Mouse (Mus musculus) ES-E14 (cell line): ENCODE measurements at regions not wholly inside any gene's neighbourhood (a gene's known extent, or its start where the extent isn't known, plus 50 kb on each side); places are given as distances from the start of the nearest gene placed in this dataset.

Experiments
- DNase-seq: peaks from one replicate; pipeline ENCODE4 v3.0.0-alpha.2; 2013; ENCODE audit warnings: low read depth, low spot score
- H3K27ac ChIP-seq: 2 replicates; pipeline ENCODE4 v1.5.1; 2012; ENCODE audit warnings: low read depth, mild to moderate bottlenecking, low read length, moderate library complexity, mixed read lengths; ENCODE audit not compliant: poor library complexity, insufficient read depth, severe bottlenecking
- H3K36me3 ChIP-seq: 2 replicates; pipeline ENCODE4 v1.6.1; 2012; ENCODE audit warnings: mild to moderate bottlenecking, low read length, moderate library complexity, mixed read lengths; ENCODE audit not compliant: control insufficient read depth, poor library complexity, insufficient read depth, severe bottlenecking
- H3K4me1 ChIP-seq, 2 experiments: fragments of 150-350 bp in 1 of 2; sonication (generic) in 1 of 2; 2 replicates each; pipeline ENCODE4 v1.6.1; 2012; ENCODE audit warnings: low read length in 2 of 2, mild to moderate bottlenecking in 1 of 2, mixed read lengths in 1 of 2; ENCODE audit not compliant: control insufficient read depth in 2 of 2, insufficient read depth in 2 of 2, poor library complexity in 1 of 2
- H3K4me3 ChIP-seq, 2 experiments: fragments of 150-350 bp in 1 of 2; sonication (generic) in 1 of 2; 2 replicates each; pipeline ENCODE4 v1.5.1; 2012; ENCODE audit warnings: low read length in 2 of 2, low read depth in 1 of 2, mild to moderate bottlenecking in 1 of 2, mixed read lengths in 1 of 2; ENCODE audit not compliant: insufficient read depth in 1 of 2, poor library complexity in 1 of 2, severe bottlenecking in 1 of 2
- H3K9ac ChIP-seq: 2 replicates; pipeline ENCODE4 v1.6.1; 2012; ENCODE audit warnings: low read depth, mild to moderate bottlenecking, low read length, mixed read lengths; ENCODE audit not compliant: poor library complexity, insufficient read depth, severe bottlenecking
- H3K9me3 ChIP-seq: fragments of 150-350 bp; sonication (generic); 2 replicates; pipeline ENCODE4 v1.6.1; 2012; ENCODE audit warnings: low read depth, mild to moderate bottlenecking, low read length; ENCODE audit not compliant: control insufficient read depth, insufficient read depth
- CHD2 ChIP-seq: IDR thresholded peaks from 2 replicates; pipeline ENCODE4 v1.6.1; 2014; ENCODE audit warnings: mild to moderate bottlenecking, low read depth, low read length, inconsistent platforms
- HCFC1 ChIP-seq: IDR thresholded peaks from 2 replicates; pipeline ENCODE4 v1.6.1; 2012; ENCODE audit warnings: low read length, inconsistent platforms, borderline replicate concordance; ENCODE audit not compliant: insufficient read depth
- MAFK ChIP-seq: IDR thresholded peaks from 2 replicates; pipeline ENCODE4 v1.6.1; 2014; ENCODE audit warnings: mild to moderate bottlenecking, low read depth, low read length, inconsistent platforms; ENCODE audit not compliant: insufficient read depth
- ZC3H11A ChIP-seq: IDR thresholded peaks from 2 replicates; pipeline ENCODE4 v1.6.1; 2012; ENCODE audit warnings: low read depth, mild to moderate bottlenecking, inconsistent platforms, low read length, borderline replicate concordance
- ZNF384 ChIP-seq: IDR thresholded peaks from 2 replicates; pipeline ENCODE4 v1.6.1; 2012; ENCODE audit warnings: low read depth, low read length, inconsistent platforms
- in situ Hi-C, 2 experiments: fragments of 600-800 bp; cut with MboI; formaldehyde crosslinking; loops; one replicate each; pipeline ENCODE4 v1.15.1; 2025; ENCODE audit warnings: low sequenced_read_pairs in 2 of 2, inconsistent platforms in 1 of 2; ENCODE audit not compliant: unreplicated experiment in 2 of 2

DNA sequence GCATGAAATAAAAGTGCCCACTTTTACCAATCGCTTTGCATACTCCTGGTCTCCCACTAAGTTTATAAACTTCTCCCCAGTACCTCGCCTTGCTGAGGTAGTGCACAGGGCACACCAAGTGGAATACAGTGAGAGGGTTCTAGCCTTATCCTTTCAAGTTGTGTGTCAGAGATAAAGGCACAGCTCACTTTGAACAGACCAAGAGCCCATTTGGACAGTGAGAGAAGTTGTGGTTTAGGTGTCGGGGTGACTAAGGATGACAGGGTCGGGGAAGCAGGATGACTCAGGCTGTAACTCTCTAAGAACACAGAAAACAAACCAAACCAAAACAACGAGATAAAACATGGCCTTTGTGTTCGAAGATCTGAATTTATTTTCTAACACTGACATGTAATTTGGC is 345.4 kb downstream of the Bcl11a start:
- Histone ChIP-seq H3K9me3 (no peaks in the 10 kb centered on the region), H3K36me3 (no peaks in the 10 kb centered on the region), H3K4me1 (no peaks in the 10 kb centered on the region), H3K27ac (no peak overlapping the region), H3K9ac (no peak overlapping the region), H3K4me3 (no peak overlapping the region)
- no peak for TF ChIP-seq CHD2
- TF ChIP-seq ZNF384, result no peak
- TF ChIP-seq HCFC1, result no peak
- TF ChIP-seq MAFK, result no peak
- TF ChIP-seq ZC3H11A, result no peak
- in situ Hi-C loops, result no loop called here
- no peak for DNase-seq

DNA sequence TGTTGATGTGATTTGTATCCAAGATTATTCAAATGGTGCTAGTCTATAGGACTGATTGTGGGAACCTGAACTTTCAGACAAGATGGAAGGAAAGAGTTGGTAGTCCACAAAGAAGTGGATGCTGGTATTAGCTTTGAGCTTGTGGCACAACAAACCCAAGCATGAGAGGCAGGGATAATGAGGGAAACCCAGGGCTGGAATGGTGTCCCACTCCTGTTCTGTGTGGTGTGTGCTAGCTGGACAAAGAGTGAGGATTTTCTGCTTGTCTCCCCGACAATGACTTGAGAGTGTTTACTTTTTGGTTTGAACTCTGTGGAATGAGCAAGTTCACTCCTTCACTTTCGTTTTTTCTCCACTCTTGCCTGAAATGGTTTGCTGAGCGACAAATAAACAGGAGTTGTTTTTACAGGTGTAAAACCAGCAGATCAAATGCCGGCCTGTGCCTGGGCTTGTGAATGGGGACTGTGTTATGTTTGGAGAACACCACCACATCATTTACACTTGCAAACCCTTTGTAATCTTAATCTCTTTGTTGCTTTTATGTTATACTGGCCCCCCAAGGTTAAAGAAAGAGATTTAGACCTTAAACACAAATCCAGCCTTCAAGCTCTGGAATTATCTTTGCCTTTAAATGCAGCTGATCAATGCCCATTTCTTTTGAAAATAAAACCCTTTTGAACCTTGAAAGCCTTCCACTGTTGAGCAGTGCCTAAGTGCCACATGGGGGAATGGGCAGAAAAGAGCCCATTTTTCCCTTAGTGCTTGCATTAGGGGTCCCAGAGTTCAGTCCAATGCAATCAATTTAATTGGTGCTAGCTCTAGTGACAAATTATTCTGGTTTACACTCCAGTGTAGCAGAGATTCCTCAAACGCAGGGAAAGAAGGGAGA is 349.4 kb downstream of the Bcl11a start:
- DNase-seq, result no peak
- no peaks in the 10 kb centered on the region for H3K4me1 ChIP-seq
- H3K9me3 ChIP-seq, result no peaks in the 10 kb centered on the region
- H3K36me3 ChIP-seq, result no peaks in the 10 kb centered on the region
- H3K9ac ChIP-seq, result no peak overlapping the region
- in situ Hi-C loops, result no loop called here
- H3K27ac ChIP-seq, result no peak overlapping the region
- H3K4me3 ChIP-seq, result no peak overlapping the region
- no peak for TF ChIP-seq ZNF384
- no peak for TF ChIP-seq CHD2
- TF ChIP-seq ZC3H11A, result no peak
- no peak for TF ChIP-seq HCFC1
- TF ChIP-seq MAFK, result no peak

DNA sequence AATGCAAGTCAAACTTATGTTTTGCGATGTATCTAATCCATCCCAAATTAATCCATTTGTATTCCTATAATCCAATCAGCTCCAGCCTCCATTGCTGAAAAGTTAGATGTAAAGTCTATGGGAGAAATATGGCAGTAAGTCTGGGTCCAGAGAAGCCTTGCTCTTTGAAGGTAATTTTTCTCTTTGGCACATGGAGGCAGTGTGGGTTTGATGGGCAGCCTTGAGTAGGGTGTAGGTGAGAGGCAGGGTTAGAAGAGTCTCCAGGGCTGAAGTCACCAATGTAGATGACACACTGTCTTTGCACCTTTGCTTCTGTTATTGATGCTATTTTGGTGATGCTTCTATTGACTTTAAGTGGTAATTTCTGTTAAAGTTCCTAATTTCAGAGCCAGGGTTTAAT is 370.8 kb downstream of the Bcl11a start:
- DNase-seq, result no peak
- no peak overlapping the region for H3K9ac ChIP-seq
- no peak overlapping the region for H3K4me3 ChIP-seq
- TF ChIP-seq ZC3H11A (no peak), HCFC1 (no peak), MAFK (no peak), ZNF384 (no peak), CHD2 (no peak)
- in situ Hi-C loops, result no loop called here
- H3K27ac ChIP-seq, result no peak overlapping the region
- H3K9me3 ChIP-seq, result no peaks in the 10 kb centered on the region
- H3K4me1 ChIP-seq, result peaks cover 0 to 4% of the 10 kb centered on the region in 2 experiments; a peak in 1 of 4 replicates
- no peaks in the 10 kb centered on the region for H3K36me3 ChIP-seq

DNA sequence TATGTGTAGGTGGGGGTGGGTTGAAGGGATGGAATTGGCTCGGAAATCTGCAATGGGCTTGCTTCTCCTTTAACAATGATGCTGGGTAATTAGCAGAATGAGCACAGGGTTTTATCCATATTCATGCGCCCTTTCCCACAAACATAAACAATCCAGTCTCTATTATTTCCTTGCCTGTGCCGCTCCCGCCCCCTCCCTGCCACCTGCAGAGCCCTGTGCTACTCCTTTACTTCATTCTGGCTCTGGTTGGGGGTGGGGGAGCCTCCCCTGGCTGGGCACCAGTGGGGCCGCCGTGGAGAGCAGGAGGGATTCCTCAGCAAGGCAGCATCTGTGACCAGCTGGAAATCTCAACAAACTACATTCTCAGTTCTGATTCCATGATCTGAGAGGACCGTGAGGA is 374.4 kb downstream of the Bcl11a start:
- H3K9me3 ChIP-seq, result no peaks in the 10 kb centered on the region
- peaks cover 0 to 4% of the 10 kb centered on the region in 2 experiments; a peak in 1 of 4 replicates for H3K4me1 ChIP-seq
- no peaks in the 10 kb centered on the region for H3K36me3 ChIP-seq
- TF ChIP-seq CHD2 (no peak), ZC3H11A (no peak), MAFK (no peak), ZNF384 (no peak), HCFC1 (no peak)
- H3K27ac ChIP-seq, result no peak overlapping the region
- in situ Hi-C loops, result no loop called here
- H3K4me3 ChIP-seq, result no peak overlapping the region
- no peak for DNase-seq
- no peak overlapping the region for H3K9ac ChIP-seq
